Mouse (Mus musculus) adrenal gland, postnatal 36 days (tissue): ENCODE data around the gene Ago4. TPM values are rescaled to one million over a fixed set of nuclear protein-coding genes. Genes with fewer than 3 reads are reported as not detected.

Experiments
- DNase-seq, 2 experiments: peaks; one replicate each; pipeline ENCODE4 v3.0.0; 2021; ENCODE audit warnings: mixed read lengths in 1 of 2
- microRNA-seq: library from miRNA; unstranded; fragments of <30 nt; microRNA quantifications from one replicate; pipeline ENCODE4 v1.2.0, GENCODE M21; 2021
- total RNA-seq, 2 experiments: library from RNA; stranded (reverse); gene quantifications; 2 replicates each; pipeline ENCODE4 v1.2.3; 2021

The Ago4 gene
- total RNA-seq, 2 experiments from 2014 or later = 5.2 to 5.8 TPM

DNA sequence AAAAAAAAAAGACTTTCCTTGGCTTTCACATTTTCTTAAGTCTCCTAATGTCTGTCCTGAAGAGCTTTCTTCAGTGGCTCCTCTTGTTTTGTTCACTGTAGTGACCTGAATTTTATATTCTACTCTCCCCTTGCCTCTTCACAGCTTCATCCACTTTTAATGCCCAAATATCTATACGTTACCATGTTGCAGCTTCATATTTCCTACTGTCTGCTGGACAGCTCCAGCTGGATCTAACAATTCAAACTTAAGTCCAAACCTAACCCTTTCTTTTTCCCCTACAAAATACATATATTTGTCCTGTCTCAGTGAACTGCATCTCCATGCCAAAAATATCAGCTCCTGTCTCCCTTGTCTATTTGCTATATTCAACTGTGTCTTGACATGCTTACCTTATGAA, 63.9 kb downstream of the Ago4 start:
- DNase-seq = no peak

DNA sequence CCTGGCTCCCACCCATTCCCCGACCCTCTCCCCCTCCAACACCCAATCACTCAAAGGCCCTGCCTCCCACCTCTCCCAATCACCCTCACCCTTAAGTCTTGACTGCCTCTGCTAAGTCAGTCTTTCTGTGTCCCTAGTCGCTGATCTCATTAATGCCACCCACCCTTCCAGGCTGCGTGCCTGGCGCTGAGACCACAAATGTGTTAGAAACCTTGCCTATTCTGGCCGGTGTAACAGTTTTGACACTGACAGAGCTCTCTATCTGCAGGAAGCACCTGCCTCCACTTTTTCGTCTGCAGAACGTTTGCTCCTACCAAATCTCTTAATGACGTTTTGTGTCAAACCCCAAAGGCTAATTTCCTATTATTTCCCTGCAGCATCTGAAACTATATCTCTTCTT, 64.3 kb downstream of the Ago4 start:
- no peak for DNase-seq

DNA sequence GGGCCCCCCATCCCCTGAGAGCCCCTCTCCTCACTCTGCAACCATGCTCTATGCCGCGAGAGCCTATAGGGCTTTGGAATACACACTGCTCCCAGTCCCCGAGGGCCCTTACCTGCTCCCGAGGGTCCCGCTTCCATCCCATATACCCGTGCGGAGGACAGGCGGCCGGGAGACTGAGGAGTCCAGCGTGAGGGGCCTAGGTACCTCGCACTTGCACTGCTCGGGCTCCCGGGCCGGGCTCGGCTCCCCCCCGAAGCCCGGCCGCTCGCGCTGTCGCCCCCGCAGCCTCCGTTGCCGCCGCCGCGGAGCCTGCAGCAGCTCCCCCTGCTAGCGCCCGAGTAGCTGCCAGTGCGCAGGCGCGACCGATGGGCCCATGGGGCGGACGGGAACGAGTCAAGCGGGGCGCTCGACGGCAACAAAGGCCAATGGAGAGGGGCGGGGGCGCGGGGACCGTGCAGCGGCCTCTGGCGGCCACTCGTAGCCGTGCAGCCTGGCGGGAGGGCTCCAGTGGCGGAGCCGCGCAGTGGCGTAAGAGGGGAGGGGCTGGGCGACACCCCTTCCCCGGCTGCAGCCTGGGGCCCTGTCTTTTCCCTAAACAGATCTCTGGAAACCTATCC, 64.9 kb downstream of the Ago4 start, which contains the start of gene Ago1:
Gene Ago1 (minus strand): TSS at position 299 of the 617 bp plus-strand sequence.
- DNase-seq = peak; percentile 98

DNA sequence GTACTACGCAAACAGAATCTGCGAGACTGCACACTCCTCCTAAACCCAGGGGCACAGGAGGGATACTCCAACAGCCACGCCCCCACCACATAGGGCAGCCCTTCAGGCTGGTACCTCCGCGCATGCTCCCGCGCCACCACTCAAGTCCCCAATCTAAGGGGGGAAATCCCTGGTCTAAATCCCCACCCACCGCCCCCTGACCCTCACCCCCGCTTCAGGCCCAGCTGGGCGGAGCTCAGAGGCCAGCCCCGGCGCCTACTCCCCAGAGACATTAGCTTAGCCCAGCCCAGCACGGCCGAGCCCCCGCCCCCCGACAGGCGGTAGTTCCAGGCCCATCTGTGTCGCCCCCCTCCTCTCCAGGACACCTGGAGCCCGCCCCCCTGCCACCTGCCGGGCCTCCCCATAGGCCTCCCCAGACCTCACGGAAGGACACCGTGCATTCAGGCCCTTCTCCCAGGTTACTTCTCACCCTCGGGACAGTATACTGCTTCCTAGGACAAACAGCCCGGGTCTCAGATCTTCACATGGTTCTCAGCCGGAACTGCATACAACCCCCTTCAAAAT, 65.5 kb downstream of the Ago4 start:
- peak; percentile 71 to 80 for DNase-seq

DNA sequence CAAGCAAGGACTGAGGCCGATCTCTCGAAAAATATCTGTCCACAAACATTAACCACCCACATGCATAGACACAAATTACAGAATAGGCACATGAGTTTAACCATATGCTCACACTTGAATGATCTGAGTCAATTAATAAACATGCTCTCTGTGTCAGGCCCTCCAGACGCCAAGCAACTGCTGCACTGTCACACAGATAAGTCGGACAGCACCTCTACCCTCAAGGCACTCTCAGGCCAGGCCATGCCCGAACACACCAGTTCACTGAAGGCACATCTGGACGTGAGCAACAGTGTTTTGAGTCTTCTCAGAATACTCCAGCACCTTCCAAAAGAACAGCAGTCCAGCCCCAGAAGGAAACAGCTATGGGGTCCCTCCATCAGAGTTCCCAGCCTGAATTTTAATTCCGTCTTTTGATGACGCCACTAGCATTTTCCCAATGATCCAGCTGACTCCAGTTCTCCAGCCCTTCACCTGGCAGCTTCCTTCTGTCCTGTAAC, 67.0 kb downstream of the Ago4 start:
- no peak for DNase-seq

DNA sequence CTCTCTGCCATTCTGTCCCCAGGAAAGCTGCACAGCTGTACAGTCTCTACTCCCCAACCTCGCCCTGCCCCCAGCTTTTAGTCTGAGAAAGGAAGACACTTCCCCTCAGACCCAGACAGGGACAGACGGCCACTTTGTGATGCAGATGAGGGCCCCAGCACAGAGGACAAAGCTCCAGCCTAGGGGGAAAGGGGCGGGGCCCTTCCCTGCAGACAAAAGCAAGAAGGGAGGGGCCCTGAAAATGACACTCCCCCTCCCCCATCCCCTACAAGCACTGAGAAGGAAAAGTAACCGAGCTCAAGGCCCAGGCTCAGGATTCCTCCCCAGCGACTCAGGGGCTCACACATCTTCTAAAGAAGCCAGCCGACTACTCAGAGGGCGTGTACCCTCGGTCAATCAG, 67.4 kb downstream of the Ago4 start:
- DNase-seq = peak in 1 of 2 experiments; percentile 16

DNA sequence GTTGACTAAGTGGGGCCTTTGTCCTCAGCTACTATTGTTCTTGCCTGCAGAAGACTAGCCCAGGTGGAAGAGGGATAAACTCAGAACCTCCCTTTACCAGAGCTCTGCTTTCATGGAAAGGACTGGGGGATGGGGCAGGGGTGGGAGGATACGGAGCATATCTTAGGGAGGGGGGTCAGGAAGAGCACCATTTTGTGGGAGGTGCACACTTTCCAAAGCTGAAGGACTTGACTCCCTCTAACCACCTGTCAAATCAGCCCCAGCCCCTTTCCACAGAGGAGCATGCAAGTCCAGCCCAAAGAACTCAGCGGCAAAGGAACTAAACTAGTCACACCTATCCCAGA, 68.4 kb downstream of the Ago4 start:
- no peak for DNase-seq

DNA sequence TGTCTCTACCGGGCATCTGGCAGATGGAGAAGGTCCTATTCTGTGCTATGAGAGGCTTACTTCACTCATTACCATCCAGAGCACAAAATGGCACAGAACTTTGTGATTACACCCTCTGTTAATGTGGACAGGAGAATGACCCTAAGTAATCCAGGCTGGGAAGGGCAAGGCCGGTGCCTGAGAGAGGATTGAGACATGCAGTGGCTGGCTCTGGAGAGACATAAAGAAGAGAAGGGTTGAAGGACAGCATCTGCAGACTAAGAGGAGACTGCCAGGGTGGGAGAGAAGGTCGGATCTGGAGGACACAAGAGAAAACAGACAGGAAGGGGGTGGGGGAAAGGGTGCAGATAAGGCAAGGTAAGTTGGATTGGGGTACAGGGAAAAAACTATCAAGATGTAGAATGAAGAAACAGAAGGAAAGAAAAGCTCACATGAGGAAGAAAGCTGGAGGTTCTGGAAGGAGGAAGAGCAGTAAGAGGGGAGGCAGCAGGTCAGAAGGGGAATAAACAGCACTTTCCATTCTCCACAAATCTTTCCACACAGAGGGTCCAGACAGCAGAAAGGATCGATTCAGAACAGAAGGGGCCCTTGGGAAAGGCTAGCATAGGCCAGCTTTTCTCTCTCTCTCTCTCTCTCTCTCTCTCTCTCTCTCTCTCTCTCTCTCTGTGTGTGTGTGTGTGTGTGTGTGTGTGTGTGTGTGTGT, 68.9 kb downstream of the Ago4 start:
- DNase-seq = peak in 1 of 2 experiments; percentile 6

DNA sequence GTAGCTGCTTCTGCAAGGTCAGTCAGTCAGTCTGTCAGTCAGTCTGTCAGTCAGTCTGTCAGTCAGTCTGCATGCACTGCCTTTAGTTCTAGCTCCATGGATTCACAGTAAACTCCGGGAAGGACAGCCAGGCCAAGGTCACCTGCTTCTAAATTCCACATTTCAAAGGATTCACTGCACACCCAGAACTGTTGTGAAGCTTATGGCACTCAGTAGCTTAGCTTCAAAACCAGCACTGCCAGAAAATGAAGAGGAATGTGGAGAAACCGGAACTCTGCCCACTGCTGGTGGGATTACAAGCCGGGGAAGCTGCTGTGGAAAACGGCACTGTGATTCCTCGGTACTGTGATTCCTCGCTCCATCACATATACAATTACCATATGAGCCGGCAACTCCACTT, 77.8 kb downstream of the Ago4 start:
- DNase-seq = no peak

DNA sequence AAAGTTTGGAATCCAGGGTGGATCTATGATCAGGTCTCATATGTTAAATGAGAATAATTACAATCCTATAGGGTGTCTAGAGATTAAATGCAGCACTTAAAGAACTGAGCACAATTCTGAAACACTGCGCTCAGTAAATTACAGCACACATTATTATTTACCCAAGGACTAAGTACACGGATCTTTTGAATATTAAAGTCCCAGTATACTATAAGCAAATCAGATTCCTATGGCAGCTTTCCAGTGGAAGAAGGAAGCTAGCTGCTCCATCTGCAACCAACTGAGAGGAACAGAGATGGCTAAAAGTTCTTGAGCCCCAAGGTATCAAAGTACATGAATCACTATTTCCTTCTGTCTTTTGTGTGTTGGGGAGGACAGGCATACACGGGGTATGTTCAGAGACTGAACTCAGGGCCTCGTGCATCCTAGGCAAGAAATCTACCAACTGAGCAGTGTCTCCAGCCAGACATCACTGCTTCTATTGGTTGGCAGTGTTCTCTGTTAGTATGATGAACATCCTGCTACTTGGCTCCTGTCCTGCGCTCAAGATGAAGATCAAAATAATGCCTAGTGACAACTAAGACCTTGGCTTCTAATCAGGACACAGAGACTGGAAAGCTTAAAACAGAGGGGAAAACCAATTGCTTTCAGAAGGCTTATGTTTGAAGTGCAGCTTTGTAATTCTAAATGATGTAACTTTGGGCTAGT, 78.6 kb downstream of the Ago4 start:
- DNase-seq = no peak

DNA sequence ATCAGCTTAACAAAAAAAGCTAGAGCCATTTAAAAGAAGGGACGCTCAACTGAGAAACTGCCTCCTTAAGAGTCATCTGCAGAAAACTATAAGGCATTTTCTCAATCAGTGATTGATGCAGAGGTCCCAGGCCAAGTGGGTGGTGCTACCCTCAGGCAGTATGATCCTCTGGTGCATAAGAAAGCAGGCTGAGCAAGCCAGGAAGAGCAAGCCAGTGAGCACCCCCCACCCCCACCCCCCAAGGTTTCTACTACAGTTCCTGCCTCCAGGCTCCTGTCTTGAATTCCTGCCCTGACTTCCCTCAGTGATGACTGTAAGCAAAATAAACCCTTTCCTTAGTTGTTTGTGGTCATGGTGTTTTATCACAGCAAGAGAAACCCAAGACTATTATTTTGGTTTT, 83.0 kb downstream of the Ago4 start:
- no peak for DNase-seq

DNA sequence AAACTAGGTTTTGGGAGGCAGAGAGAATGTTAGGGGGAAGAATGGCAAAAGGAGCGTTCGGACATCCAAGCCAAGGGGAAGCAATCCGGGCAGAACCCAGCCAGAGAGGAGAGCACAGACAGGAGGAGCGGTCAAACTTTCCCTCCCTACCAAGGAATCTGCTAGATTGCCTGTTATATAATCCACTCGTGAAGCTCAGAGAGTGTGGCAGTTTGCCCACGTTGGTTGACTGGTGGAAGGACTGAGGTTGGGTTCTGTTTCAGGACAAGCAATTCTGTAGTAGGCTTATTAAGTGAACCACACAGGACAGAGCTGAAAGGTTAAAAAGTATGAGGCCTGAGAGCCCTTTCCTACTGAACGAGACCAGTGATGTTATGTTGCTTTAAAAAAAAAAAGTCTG, 86.1 kb downstream of the Ago4 start:
- no peak for DNase-seq

DNA sequence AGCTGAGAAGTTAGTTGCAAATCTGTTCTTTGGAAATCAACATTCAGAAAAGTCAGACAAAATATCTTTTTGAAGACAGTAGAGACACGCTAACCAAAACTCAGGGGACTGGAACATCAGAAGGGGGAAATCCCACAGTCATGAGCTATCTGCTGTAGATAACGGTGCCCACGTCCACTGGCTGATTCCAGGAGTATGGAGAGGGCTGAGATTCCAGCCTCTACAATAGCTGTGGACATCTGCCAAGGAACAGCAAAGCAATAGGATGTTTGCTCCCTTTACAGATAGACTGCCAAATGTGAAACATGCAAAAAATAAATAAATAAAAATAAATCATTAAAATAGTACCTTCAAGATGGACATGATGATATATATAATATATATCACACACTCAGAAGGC, 88.7 kb downstream of the Ago4 start:
- DNase-seq = no peak

Small RNAs within 50 kb of the gene (microRNA-seq; reads per million reads assigned to microRNA genes)
- gene Mir7119 = not detected

Other genes with a start within 250 kb of the Ago4 start
- 1 to 10 TPM; 3.0 to 3.2 TPM for gene Col8a2, start 246.7 kb downstream of the Ago4 start, total RNA-seq
- 10 to 100 TPM; 31.2 to 34.2 TPM for gene Adprhl2, start 211.8 kb downstream of the Ago4 start, total RNA-seq
- gene Tekt2, start 207.8 kb downstream of the Ago4 start, total RNA-seq = 1 to 10 TPM; 1.4 TPM
- 10 to 100 TPM; 18.4 to 30.4 TPM for gene Ago3, start 103.9 kb downstream of the Ago4 start, total RNA-seq
- gene Ago1, start 64.9 kb downstream of the Ago4 start, total RNA-seq = 10 to 100 TPM; 29.9 to 38.7 TPM
- 1 to 10 TPM; 2.9 to 3.5 TPM for gene Clspn, start 23.5 kb upstream of the Ago4 start, total RNA-seq
- gene 5730409E04Rik, start 76.3 kb upstream of the Ago4 start, total RNA-seq = 10 to 100 TPM; 10.6 to 15.6 TPM
- 100 to 1,000 TPM; 154 to 155 TPM for gene Psmb2, start 144.2 kb upstream of the Ago4 start, total RNA-seq
- not detected for gene Tfap2e, start 202.8 kb upstream of the Ago4 start, total RNA-seq
- gene Ncdn, start 220.0 kb upstream of the Ago4 start, total RNA-seq = 10 to 100 TPM; 31.7 to 36.1 TPM
- gene AU040320, start 220.1 kb upstream of the Ago4 start, total RNA-seq = 10 to 100 TPM; 37.1 to 37.6 TPM